Mouse (Mus musculus): ENCODE measurements around the gene Ddx27.
A peak's percentile ranks its signal among the peaks of the same experiment; 100 is the strongest.

- peak; percentile 59 for TF ChIP-seq GATA1 (IDR thresholded peaks at IDR 0.05; ENCODE audit: low read length)
- TF ChIP-seq TAL1 (IDR thresholded peaks at IDR 0.05; ENCODE audit: low read length) = no peak
These were observed 19.8 kb upstream of the Ddx27 start for GRCm38 (mm10) chr2:166995021-166995795.
